Mouse (Mus musculus) retina, embryonic 14.5 days (tissue): ENCODE measurements around the gene Gpr135.

Source experiments
- DNase-seq: peaks from one replicate; pipeline ENCODE4 v3.0.0-alpha.2; 2015; ENCODE audit warnings: low spot score

The Gpr135 gene

DNA sequence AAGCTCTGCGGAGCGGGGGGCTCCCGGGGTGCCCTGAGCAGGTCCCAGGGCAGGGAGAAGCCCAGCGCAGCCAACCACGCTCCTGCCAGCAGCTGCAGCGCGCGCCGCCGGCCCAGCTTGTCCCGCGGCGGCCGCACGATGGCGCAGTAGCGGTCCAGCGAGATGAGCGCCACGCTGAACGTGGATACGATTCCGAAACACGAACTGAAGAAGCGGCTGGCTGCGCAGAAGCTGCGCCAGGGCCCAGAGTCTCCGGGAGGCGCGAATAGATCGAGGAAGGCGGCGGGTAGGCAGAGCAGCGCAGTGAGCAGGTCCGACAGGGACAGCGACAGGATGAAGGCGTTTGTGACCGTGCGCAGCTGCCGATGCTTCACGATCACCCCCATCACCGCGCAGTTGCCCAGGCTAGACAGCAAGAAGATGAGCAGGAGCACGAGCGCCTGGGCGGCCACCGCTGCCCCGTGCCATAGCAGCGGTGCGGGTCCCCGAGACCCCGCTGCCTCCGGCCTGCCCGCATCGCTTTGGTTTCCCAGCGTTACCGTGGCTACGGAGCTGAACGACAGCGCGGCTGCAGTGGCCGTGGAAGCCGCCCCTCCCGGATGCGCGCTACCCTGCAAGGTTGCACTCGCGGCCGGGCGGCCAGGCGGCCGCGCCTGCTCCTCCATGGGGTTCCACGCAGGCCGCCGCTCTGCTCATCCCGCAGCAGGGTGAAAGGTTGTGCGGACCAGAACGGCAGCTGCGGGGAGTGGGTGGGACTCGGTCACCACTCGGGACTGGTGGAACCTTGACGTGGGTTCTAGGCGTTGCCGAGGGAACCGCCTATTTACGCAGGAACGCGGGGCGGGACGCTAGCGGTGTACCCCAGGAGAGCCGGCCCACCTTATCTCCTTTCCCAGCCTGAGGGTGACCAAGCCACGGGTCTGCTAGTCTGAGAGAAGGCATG, at the start of gene Gpr135:
TSS of gene Gpr135 (minus strand) at position 799 of the 943 bp plus-strand sequence.
- peak; percentile 90 for DNase-seq

DNA sequence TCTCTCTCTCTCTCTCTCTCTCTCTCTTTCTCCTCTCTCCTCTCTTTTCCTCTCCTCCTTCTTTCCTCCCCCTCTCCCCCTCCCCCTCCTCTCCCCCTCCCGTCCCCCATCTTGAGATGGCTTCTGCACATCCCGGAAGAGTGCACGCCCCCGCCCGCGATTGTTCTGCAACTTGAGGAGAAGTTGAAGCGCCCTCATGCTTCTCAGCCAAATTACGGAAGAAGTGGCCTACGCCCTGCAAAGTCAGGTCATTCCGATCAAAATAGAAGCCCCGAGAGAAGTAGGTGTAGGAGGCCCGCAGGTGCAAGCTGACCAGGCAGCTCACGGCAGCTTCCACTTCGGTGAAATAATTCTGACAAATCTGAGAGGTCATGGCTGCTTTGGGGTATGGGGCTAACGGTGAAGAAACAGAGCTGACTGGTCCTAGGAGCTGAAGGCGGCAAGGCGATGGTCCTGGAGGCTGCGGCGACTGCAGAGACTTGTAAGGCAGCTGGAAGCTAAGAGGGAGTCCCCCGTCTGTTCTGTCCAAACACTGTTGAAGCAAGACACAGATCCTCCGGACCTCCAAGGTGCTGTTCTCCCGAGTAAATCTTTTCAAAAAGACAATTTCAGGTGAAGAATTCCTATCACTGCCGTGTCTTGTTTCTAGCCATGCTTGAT, 44.9 kb upstream of the Gpr135 start:
- no peak for DNase-seq

DNA sequence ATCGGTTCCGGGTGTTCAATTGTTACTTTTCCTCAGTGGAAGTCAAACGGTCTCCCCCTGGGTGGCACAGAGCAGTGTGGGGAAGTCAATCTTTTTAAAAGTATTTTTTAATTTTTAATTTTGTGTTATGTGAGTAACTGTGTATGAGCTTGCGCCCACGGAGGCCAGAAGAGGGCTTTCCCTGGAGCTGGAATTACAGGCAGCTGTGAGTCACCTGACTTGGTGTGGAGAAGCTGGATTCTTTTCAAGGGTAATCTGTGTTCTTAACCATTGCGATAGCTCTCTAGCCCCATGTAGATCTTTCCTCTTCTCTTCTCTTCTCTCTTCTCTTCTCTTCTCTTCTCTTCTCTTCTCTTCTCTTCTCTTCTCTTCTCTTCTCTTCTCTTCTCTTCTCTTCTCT, 44.2 kb upstream of the Gpr135 start:
- no peak for DNase-seq

DNA sequence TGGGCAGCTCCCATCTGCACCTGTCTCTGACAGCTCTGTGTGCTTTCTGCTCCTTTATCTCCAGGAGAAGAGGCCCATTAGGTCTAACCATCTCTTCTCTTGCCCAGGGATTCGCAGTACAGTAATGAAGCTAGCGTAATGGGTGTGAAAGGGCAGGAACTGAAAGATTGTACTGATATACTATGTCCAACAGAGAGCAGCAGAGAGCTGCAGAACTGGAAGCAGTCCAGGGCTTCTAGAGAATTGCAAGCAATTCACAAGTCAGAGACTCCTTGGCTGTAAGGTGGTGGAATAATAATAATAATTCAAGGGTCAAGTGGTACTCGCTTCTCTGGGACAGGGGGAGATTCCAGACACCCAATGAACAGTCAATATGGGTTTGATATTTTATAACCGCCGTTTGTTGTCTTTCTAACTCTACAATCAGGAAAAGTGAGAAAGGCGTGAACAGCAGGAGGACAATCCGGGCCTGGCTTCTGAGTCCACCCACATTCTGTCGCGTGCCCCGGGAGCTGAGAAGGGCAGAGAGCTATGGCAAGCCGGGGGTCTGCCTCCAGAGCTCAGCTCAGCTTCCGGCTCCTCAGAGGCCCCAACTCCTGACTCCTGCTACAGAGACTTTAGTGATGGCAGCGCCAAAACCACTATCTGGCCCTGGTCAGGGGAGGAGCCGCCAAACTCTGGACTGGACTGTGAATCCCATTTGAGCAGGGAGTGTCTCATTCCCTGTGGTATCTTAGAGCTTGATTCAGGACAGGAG, 33.8 kb upstream of the Gpr135 start:
- peak; percentile 92 for DNase-seq

DNA sequence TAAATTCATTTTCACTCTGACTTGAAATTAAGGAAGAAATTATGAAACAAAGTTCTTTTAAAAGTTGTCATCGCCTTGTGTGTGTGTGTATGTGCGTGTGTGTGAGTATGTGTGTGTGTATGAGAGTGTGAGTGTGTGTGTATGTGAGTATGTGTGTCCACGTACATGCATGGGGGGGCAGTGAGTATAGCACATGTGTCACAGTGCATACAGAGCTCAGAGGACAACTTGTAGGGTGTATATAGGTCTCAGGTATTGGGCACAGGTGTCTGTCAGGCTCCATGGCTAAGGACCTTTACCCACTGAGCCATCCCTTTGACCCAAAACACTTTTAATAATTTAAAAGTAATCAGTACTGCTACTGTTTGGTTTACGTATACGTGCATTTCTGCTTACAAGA, 33.1 kb upstream of the Gpr135 start:
- no peak for DNase-seq

DNA sequence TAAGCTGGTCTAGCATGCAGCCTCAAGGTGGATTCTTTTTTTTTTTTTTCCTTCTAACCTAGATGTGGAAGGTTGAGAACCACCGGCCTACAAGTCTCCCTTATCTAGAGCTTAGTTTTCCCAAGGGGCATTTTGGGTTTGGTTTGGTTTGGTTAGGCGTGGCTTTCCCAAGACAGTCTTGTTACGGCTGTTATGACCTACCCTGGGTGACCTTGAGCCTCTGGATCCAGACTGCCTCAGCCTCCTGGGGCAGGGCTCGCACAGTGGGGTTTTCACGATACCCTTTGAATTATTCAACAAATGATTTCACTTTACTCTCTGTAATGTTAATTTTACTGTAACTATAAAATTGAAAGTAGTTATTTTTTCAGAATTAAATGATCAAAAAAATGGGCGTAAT, 31.9 kb upstream of the Gpr135 start:
- DNase-seq = no peak

DNA sequence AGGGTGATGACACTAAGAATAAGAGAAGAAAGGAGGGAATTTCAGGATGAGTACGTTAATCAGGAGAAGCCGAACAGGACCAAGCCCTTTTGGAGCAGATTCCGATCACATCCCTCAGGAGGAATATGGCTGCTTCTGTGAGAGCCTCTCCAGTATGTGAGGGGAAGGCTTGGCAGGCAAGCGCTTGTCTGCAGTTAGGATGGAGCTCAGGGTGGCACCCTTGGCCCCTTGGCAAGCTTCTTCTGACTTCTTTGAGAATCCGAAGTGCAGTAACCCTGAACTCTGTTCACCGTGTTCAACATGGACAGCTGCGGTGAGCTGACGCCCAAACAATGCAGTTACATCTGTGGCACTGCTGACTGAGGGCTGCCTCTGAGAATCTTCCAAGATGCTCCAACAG, 26.0 kb upstream of the Gpr135 start:
- DNase-seq = no peak

DNA sequence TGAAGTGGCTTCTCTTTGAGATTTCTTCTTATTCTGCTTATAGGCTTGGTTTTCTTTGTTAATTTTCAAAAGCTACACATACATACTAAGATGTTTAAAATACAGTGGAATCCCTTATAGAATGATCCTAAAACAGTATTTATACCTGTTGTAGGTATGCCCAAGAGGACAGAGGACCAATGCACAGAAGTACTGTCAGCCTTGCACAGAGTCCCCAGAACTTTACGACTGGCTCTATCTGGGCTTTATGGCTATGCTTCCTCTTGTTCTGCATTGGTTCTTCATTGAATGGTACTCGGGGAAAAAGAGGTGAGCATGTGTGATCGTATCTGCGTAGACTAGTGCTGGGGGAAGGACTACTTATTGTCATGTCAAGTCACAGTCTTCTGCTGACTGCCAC, 18.9 kb upstream of the Gpr135 start:
- no peak for DNase-seq

DNA sequence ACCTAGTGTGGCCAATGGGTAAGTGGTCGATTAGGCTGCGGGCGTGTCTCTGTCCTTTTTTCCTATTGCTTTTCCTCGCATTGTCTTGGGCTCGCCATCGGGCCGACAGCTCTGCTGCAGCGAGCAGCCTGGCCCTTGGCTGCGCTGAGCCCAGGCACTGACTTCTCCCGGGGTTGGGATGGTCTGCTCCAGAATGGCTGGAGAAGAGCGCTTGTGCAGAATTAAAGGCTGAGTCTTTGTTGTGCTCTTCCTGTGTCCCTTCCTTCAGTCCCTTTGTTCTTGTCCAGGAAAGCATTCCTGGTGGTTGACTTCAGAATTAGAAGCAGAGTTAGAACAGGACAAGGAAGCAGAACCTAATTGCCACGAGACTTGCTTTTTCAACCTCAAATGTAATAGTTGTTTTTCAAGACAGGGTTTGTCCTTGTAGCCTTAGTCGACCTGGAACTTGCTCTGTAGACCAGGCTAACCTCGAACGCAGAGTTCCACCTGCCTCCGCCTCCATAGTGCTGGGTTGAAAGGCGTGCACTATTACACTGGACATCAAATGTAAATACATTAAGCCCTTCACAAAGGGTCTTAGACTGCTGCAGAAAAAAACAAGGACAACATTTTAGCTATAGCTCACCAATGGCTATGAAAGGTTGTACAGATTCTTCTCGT, 15.4 kb upstream of the Gpr135 start:
- no peak for DNase-seq

DNA sequence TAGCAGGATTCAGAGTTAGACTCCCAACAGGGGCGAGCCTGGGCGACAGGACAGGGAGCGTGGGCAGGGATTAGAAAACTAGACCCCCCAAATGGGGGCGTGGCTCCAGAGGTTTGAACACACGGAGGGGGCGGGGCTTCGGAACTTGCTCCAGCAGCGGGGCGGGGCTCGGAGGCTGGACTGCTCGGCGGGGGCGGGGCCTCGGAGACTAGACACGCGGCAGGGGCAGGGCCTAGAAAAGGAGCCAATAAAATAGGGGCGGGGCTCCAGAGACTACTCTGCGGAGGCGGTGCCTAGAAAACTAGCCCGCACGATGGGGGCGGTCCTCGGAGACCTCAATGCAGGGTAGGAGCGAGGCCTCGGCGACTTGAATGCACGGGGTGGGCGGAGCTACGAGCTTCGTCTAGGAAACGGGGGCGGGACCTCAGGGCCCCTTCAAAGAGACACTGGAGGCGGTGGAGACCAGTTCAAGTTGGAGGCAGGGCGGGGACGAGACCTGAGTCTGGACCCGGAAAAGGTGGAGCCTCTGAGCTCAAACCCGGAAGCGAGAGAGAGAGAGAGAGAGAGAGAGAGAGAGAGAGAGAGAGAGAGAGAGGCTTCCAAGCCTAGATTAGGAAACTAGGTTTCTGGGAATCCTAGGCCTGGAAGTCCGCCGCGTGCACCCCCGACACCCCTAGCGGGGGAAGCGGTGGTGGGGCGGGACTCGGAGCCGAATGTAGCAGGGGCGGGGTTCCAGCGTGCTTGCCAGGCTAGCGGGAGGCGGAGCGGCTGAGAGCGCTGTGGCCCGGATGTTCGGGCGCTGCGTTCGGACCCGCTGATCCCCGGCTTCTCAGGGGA, 14.6 kb upstream of the Gpr135 start, which contains the start of the genes L3hypdh and Jkamp:
TSS of gene L3hypdh (minus strand) at position 111 of the 837 bp plus-strand sequence.
TSS of gene Jkamp (plus strand) at position 261 of the 837 bp plus-strand sequence.
- DNase-seq = peak; percentile 100

DNA sequence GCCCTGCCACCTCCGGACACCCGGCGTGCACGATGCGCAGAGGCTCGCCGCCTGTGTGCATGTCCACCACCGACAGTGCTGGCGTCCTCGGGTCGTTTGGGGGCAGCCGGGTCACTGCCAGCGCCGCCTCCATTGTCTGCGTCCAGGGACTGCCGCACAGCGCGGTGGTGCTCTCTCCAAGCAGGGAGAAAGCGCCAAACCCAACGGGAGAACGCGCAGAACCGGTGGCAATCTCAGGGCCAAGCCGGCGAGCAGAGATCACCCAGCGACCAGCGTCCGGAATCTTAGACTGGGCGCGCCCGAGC, 14.1 kb upstream of the Gpr135 start:
- no peak for DNase-seq

DNA sequence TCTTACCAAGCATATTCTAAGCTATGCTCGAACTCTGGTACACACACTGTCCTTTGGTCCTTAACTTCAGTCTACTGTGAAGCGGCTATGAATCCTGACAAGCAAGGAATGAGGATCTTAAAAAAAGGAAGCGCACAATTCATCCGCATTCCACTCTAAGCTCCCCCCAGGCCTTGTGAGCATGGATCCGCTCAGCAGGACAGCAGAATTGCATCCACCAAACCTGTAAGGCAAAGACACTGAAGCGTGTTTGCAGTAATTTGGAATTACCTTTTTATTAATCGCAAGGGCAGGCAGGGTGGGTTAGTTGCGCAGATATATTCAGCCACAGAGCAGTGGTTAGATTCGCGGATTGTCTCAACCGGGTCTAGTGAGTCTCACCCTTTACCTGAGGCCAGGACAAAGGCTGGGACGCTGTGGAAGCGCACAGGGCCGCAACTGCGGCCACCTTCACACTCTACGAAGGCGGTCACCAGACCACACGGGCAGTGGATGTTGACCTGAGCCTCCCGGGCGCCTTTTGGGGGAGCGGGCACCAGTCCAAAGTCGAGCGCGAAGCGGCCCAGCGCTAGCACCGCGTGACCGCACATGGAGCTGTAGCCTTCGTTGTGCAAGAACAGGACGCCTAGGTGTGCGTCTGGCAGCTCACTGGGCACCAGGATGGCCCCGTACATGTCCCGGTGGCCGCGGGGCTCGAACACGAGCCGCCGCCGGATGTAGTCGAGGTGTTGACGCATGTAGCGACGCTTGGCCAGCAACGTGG, 13.5 kb upstream of the Gpr135 start:
- DNase-seq = no peak

DNA sequence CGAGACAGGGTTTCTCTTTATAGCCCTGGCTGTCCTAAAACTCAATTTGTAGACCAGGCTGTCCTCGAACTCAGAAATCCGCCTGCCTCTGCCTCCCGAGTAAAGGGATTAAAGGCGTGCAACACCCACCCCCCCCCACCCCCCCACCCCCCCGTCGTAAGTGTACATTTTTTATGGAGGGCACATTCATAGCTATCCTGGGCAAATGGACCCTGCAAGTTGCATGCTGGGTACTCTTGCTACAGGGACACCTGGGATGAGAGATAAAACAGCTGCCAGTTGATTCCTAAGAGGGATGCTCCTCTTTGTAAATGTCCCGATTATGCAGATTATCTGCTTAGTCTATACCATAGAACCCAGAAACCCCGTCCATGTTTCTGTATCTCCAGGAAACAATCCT, 12.3 kb upstream of the Gpr135 start:
- DNase-seq = no peak

DNA sequence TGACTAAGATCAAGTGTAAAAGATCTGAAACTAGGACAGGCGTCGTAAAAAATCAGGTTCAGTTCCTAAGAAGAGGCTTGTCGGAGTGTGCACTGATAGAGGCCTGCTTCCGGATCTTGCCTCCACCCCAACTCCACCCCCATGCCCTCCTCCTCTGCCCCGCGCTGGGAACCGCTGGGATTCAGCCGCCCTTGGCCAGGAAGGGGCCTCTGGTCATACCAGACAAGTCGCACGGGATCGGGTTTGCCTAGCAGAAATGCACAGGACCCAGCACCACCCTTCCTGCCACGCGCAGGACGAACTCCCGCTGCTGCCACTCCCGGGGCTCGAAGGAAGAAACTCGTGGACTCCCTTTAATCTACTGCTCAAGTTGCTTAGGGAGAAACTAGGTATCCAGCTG, 11.4 kb upstream of the Gpr135 start:
- peak; percentile 35 for DNase-seq

DNA sequence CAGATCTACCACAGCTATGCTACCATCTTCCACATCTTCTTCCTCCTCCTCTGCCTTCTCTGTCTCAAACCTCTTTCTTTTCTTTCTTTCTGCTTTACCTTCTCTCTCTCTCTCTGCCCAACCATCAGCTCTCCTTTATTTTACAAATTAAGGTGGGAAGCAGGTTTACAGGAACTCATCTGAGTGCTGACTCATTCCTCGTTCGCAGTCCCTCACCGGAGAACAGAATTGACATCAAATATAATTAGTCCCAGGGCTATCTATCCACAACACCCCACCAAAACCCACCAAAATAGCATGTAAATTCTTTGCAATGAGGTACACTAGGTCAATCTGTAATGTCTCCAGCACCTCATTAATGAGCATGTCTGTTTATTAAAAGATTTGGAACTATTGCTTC, 11.0 kb upstream of the Gpr135 start:
- no peak for DNase-seq

DNA sequence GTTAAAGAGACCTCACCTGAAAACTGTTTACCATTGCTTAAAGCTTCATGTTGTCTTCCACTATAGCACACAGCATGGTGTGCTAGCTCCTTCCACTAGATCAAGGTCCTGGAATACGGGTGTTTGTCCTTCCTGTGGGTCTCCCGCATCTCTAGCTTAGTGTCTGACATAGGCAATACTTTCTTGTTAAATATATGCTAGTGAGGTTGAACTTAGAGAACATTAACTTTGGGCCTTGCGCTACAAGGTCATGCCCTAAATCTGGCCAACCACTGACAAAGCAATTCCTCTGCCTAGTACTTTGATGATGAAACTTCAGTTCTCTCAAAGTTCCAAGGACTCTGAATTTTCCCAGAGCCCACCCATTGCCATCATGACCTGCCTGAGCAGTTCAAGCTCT, 7.3 kb upstream of the Gpr135 start:
- DNase-seq = no peak

DNA sequence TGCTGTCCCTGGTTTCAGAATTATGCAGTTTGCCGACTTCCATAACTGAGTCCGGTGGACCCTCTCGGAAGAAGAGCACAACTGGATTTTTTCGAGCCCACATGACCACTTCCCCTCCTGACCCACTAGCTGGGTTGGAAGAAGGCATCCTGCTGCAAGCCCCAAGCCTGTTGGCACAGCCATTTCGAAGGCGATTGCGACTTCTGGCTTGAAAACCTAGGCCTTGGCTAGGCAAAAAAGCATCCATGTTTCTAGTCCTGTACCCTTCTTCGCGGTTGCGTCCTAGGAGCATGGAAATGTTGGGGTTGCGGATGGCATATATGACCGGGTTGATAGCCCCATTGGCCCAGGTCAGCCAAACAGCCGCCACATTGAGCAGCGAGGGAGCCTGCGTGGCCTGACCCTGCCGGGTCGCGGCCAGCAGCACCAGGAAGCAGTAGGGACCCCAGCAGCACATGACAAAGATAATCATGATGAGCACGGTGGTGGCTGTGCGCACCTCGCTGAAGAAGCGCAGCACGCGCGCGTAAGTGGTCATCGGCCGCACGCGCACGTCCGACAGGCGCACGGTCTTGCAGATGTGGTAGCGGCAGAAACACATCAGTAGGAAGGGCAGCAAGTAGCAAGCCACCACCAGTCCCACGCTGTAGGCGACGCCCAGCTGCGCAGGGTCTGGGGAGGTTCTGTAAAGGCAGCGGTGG, 1.1 kb downstream of the Gpr135 start:
- DNase-seq = no peak

DNA sequence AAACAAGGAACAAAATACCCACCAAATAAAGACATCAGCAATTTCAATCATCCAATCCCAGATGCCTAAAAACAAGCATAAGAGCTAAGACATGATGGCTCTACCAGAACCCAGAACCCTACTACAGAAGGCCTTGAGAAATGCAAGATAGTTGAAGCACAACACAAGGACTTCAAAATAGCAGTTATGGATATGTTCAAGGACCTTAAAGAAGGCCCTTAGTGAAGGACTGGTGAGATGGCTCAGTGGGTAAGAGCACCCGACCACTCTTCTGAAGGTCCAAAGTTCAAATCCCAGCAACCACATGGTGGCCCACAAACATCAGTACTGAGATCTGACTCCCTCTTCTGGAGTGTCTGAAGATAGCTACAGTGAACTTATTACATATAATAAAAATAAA, 13.1 kb downstream of the Gpr135 start:
- no peak for DNase-seq

DNA sequence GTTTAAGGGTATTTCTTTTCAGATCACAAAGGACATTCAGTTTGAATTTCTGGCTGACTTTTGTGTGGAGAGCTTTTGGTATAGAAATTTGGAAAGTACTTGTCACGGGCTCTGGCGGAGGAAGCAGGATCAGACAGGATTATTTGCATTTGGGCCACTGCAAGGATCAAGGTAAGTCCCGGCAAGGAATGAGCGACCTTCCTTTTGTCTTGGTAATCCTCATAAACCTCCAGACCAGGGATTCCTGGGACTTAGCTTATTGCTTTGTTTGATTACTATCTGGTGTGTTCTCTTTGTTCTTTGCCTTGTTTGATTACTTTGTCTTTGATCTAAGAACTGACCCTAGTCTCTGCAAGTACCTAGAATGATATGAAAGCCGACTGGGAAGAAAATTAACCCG, 17.1 kb downstream of the Gpr135 start:
- no peak for DNase-seq

DNA sequence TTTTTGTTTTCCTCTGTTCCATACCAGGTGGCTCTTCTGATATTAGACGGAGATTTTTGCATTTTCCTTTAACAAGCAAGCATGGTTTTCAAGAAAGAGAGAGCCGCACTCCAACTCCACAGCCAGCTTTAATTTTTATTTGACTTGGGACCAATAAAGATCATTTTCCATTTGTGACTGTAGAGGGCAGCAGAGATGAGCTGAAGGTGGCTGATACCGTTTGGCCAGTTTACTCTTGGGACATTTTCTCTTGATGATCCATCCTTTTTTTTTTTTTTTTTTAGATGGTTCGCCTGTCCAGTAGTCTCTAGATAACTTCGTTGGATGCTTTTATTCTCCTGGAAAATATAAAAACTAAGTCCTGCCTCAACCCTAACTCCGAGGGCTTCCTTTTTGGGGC, 17.6 kb downstream of the Gpr135 start:
- peak; percentile 68 for DNase-seq
